Mouse (Mus musculus): ENCODE results near the gene Tmem191c.

Tmem191c gene

GRCm38 (mm10) chr16:17331855-17332254 lies 56.0 kb downstream of the Tmem191c start:
- no peak for DNase-seq

All from cerebellum, adult 18-20 months (tissue).